Mouse (Mus musculus) inflammation-experienced regulatory T-cells, adult 6 months (primary cell): ENCODE data around the gene Tbc1d7. TPM values are rescaled to one million over a fixed set of nuclear protein-coding genes. Genes with fewer than 3 reads are reported as not detected.

ENCODE experiments used
- ATAC-seq: one replicate; pipeline ENCODE4 v1.8.0; 2017
- polyA plus RNA-seq, 3 experiments: library from polyadenylated mRNA; unstranded; fragments of 100-300 nt; shearing (Covaris generic); gene quantifications; one replicate each; pipeline ENCODE4 v1.2.1; 2017

Gene Tbc1d7
- polyA plus RNA-seq, 3 experiments from 2014 or later = 16.1 to 16.8 (median 16.8) TPM

DNA sequence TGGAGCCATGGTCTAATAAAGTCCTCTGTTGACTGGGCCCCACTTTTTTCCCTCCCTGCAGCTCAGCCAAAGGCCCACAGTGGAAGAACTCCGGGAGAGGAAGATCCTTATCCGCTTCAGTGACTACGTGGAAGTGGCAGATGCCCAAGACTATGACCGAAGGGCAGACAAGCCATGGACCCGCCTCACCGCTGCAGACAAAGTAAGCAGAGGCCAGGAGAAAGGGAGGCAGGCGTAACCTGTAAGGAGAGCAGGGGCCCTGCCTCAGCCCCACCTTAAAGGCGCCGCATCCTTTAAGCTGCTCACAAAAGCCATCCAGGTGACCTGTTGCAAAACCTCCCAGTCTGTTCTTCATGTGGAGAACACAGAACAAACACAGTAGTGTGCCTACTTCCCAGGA, 38.4 kb downstream of the Tbc1d7 start:
- no peak for ATAC-seq

DNA sequence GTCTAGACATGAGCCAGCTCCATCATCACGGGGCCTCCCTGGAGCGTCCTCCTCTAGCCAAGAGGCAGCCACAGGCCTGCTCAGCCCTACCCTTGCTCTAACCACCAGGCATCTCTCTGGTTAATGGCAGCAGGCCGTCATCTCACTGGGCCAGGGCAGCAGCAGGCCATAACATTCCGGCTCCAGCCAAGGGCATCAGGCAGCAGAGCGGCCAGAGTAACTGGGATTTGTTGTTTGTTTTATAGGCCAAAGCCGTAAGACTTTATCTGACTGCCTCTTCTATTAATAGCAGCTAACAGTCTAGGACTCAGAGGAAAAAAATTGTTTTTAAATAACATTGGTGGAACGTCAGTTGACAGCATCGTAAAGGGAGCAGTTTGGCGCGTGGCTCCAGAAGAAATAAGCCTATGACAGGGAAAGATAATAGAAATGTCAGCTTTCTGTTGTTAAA, 39.5 kb downstream of the Tbc1d7 start:
- ATAC-seq = no peak

GRCm38 (mm10) chr13:43130161-43130560, 41.1 kb downstream of the Tbc1d7 start:
- ATAC-seq = no peak

GRCm38 (mm10) chr13:43124683-43125074, 46.6 kb downstream of the Tbc1d7 start:
- no peak for ATAC-seq

- no peak for ATAC-seq
Observed at GRCm38 (mm10) chr13:43123895-43124682, 47.2 kb downstream of the Tbc1d7 start.

GRCm38 (mm10) chr13:43122306-43123070, 48.8 kb downstream of the Tbc1d7 start:
- no peak for ATAC-seq

DNA sequence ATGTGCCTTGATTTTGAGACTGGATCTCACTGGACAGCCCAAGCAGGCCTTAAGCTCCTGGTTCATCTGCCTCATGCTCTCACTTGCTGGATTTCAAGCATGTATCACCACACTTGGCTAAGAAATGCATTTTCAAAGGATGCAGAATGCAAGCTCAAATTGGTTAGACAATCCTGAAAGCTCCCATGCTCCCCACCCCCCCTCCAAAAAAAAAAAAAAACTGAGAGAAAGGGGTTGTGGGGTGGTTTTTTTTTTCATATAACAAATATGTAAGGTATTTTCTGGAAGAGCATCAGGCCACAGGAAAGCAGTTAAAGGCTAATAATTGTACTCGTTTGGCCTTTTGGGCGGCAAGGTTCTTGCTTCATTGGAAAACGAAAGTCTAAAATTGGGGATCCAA, 58.2 kb downstream of the Tbc1d7 start:
- no peak for ATAC-seq

DNA sequence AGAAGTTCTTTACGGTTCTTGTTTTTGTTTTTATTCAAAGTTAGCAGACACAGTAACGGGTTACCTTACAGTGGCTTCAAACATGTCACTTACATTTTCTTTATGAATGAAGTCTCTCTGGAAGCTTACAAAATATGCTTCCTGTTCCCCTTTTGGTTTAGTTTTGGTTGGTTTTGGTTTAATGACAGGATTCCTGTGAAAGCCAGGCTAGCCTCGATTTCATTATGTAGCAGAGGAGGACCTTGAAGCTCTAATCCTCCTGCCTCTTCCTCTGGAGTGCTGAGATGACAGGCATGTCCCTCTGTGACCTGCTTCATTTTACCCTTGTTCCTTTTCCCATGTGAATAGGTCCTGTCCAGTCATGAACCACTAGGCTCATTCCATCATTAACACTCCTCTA, 58.6 kb downstream of the Tbc1d7 start:
- ATAC-seq = no peak

DNA sequence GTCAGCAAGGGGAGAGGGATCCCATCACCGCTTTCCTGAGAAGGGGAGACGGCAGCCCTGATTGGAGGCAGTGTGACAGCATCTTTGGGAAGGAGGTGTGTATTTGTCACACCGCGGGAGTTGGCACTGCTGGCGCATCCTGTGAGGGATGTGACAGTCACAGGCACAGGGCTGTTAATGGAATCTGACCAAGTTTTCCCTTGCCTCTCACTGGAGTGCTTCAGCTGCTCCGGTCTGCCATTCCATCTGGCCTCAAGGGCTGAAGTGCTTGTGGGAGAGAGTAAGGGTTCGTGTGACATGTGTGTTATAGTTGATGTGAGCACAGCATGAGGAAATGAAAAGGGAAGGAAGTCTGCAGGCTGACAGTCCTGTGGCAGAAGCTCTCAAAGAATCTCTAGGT, 59.0 kb downstream of the Tbc1d7 start:
- no peak for ATAC-seq

DNA sequence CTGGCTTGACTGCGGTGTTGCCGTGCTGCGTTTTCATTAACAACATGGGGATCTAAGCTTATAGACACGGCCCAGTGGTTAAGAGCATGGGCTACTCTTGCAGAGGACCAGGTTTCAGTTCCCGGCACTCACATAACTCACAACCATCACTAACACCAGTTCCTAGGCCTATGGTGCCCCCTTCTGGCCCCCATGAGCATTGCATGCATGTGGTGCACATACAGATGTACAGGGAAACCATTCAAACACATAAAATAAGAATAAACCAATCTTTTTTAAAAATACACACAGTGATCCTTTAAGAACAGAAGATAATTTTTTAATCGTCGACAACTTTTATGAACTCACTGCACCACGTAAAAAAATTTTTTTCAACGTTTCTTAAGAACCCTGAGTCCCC, 66.8 kb downstream of the Tbc1d7 start:
- no peak for ATAC-seq

DNA sequence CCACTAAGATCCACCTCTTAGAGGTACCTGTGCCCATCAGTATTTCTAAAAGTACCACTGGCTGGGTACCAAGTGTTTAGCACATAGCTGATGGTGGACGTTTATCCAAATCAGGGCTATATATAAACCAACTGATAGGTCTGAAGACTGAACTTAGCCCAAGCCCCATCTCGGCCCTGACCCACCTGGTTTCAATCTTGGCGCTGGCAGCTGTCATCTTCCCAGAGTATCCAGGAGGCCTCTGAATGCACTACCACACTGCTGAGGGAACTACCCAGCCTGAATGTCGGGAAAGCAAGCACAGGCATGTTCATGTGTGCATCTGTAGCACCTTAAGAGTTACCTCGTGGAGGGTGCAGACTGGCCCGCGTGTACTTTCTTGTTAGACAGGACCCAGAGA, 68.4 kb downstream of the Tbc1d7 start:
- no peak for ATAC-seq

Other genes starting within 250 kb of the Tbc1d7 start
- 1 to 10 TPM; 3.6 to 4.8 (median 4.6) TPM for gene Gfod1, start 132.7 kb upstream of the Tbc1d7 start, polyA plus RNA-seq
- 10 to 100 TPM; 17.2 to 49.5 (median 35.4) TPM for gene Sirt5, start 194.0 kb upstream of the Tbc1d7 start, polyA plus RNA-seq
- gene Nol7, start 226.9 kb upstream of the Tbc1d7 start, polyA plus RNA-seq = 100 to 1,000 TPM; 161 to 171 (median 171) TPM